Mouse (Mus musculus) ES-Bruce4 (cell line): ENCODE data around the gene Htr2a. TPM values are rescaled to one million over a fixed set of nuclear protein-coding genes. Genes with fewer than 3 reads are reported as not detected.

ENCODE experiments used
- H3K27ac ChIP-seq: 2 replicates; pipeline ENCODE4 v1.5.1; 2012; ENCODE audit warnings: low read length, inconsistent platforms; ENCODE audit not compliant: insufficient read depth
- H3K27me3 ChIP-seq: 2 replicates; pipeline ENCODE4 v1.6.1; 2012; ENCODE audit warnings: mild to moderate bottlenecking, low read length, inconsistent platforms; ENCODE audit not compliant: control insufficient read depth, poor library complexity, insufficient read depth, severe bottlenecking
- H3K36me3 ChIP-seq: 2 replicates; pipeline ENCODE4 v1.6.1; 2012; ENCODE audit warnings: inconsistent platforms, mild to moderate bottlenecking, low read length, moderate library complexity; ENCODE audit not compliant: control insufficient read depth, poor library complexity, insufficient read depth, severe bottlenecking
- H3K4me1 ChIP-seq: one replicate; pipeline ENCODE4 v1.8.1; 2011; ENCODE audit warnings: low read length; ENCODE audit not compliant: control insufficient read depth, insufficient read depth
- H3K4me3 ChIP-seq: 2 replicates; pipeline ENCODE4 v1.5.1; 2011; ENCODE audit warnings: low read depth, mild to moderate bottlenecking, low read length
- H3K9ac ChIP-seq: 2 replicates; pipeline ENCODE4 v1.6.1; 2012; ENCODE audit warnings: low read depth, mild to moderate bottlenecking, inconsistent platforms; ENCODE audit not compliant: poor library complexity, severe bottlenecking
- H3K9me3 ChIP-seq: replicated peaks from 2 replicates; pipeline ENCODE4 v1.6.1; 2012; ENCODE audit warnings: mild to moderate bottlenecking, low read length, inconsistent platforms; ENCODE audit not compliant: control insufficient read depth, poor library complexity, insufficient read depth, severe bottlenecking
- CTCF ChIP-seq: IDR thresholded peaks from one replicate; pipeline ENCODE4 v1.8.1; 2011; ENCODE audit warnings: low read depth, low read length
- EP300 ChIP-seq: IDR thresholded peaks from 2 replicates; pipeline ENCODE4 v1.6.1; 2011; ENCODE audit warnings: low read depth, low read length; ENCODE audit not compliant: insufficient read depth
- POLR2A ChIP-seq: IDR thresholded peaks from one replicate; pipeline ENCODE4 v1.8.1; 2011; ENCODE audit warnings: low read length; ENCODE audit not compliant: insufficient read depth
- polyA plus RNA-seq: library from polyadenylated mRNA; stranded (reverse); fragments of >200 nt; gene quantifications from 2 replicates; pipeline ENCODE4 v1.2.4, GENCODE M21; 2011; ENCODE audit warnings: low read depth; ENCODE audit not compliant: missing spikeins, insufficient read depth, insufficient read length

The Htr2a gene
- polyA plus RNA-seq, 1 experiment = 0.10 TPM

- no peaks in the 10 kb centered on the region for H3K9me3 ChIP-seq
- no peaks in the 10 kb centered on the region for H3K36me3 ChIP-seq
- H3K4me3 ChIP-seq = no peak overlapping the region
- H3K9ac ChIP-seq = no peak overlapping the region
- no peak overlapping the region for H3K27ac ChIP-seq
- no peak for TF ChIP-seq POLR2A
- no peak for TF ChIP-seq CTCF
- no peak for TF ChIP-seq EP300
- H3K4me1 ChIP-seq = no peaks in the 10 kb centered on the region
- no peaks in the 10 kb centered on the region for H3K27me3 ChIP-seq
These were observed 43.8 kb downstream of the Htr2a start for GRCm38 (mm10) chr14:74684298-74684978.

DNA sequence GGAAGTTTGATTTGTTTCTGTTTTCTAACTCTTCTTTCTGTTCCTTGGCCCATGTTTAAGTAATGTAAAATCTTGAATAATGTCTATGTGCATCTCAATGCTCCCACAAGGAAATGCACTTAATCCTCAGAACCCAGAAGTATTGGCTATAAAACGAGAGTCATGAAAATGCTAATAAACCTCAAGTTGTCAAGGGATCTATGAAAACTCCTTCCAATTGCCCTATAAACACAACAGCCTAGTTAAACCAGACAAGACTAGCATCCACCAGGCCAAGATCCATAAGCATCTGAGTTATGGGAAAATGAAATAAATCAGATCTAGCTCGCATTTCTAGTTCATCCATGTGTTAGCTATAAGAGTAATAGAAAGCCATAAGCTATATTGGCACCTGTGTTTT is 51.3 kb downstream of the Htr2a start:
- Histone ChIP-seq H3K4me1 (no peaks in the 10 kb centered on the region), H3K36me3 (no peaks in the 10 kb centered on the region), H3K4me3 (no peak overlapping the region), H3K27ac (no peak overlapping the region), H3K27me3 (no peaks in the 10 kb centered on the region), H3K9ac (no peak overlapping the region), H3K9me3 (no peaks in the 10 kb centered on the region)
- no peak for TF ChIP-seq CTCF

DNA sequence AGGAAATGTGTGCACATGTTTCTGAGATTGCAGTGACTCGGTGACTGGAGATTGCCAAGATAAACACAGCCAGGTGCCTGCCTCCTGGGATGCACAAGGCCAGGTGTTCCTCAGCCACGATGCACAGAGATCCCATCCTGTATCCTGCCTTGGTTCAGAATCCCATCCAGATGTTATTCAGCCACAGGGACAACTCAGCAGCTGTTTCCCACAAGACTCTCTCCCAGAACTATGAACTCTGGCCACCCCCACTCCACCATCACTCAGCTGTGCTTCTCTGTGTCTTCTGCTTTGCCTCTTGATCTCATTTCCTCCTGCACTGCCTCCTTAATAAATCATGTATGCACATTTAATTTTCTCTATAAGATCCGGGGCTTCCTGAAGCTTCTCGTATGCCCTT is 56.1 kb downstream of the Htr2a start:
- H3K4me3 ChIP-seq = no peak overlapping the region
- no peak for TF ChIP-seq EP300
- TF ChIP-seq CTCF = no peak
- TF ChIP-seq POLR2A = no peak
- H3K4me1 ChIP-seq = no peaks in the 10 kb centered on the region
- H3K9ac ChIP-seq = no peak overlapping the region
- no peaks in the 10 kb centered on the region for H3K27me3 ChIP-seq
- no peaks in the 10 kb centered on the region for H3K36me3 ChIP-seq
- H3K27ac ChIP-seq = no peak overlapping the region
- no peaks in the 10 kb centered on the region for H3K9me3 ChIP-seq

- Histone ChIP-seq H3K4me1 (no peaks in the 10 kb centered on the region), H3K9me3 (no peaks in the 10 kb centered on the region), H3K4me3 (no peak overlapping the region), H3K36me3 (no peaks in the 10 kb centered on the region), H3K27ac (no peak overlapping the region), H3K9ac (no peak overlapping the region), H3K27me3 (no peaks in the 10 kb centered on the region)
- TF ChIP-seq EP300 (no peak), CTCF (no peak), POLR2A (no peak)
These were observed 56.8 kb downstream of the Htr2a start for GRCm38 (mm10) chr14:74697432-74697831.

- Histone ChIP-seq H3K9me3 (no peaks in the 10 kb centered on the region), H3K4me1 (no peaks in the 10 kb centered on the region), H3K27ac (no peak overlapping the region), H3K36me3 (no peaks in the 10 kb centered on the region), H3K9ac (no peak overlapping the region), H3K27me3 (no peaks in the 10 kb centered on the region), H3K4me3 (no peak overlapping the region)
- TF ChIP-seq EP300 = no peak
- no peak for TF ChIP-seq CTCF
- no peak for TF ChIP-seq POLR2A
These were observed 58.6 kb downstream of the Htr2a start for GRCm38 (mm10) chr14:74699241-74699640.

DNA sequence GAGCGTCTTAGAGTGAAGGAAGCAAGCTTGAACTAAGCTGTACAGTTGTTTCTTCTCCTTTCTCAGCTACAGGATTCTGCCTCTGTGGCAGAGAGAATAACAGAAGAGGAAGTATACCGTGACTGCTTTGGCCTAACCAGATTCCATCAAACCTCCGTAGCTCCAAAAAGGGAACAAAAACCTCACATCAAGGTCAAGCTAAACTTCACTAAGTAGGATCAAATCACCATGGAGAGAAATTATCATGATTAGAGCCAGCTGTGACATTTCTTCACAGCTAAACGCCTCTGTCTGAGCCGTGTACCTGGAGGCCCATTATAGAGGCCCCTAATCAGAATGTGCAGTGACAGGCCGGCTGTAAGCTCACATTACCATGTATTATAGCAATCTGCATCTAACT is 63.3 kb downstream of the Htr2a start:
- no peaks in the 10 kb centered on the region for H3K9me3 ChIP-seq
- no peak overlapping the region for H3K27ac ChIP-seq
- no peaks in the 10 kb centered on the region for H3K27me3 ChIP-seq
- no peak overlapping the region for H3K4me3 ChIP-seq
- TF ChIP-seq CTCF (no peak), EP300 (no peak), POLR2A (no peak)
- H3K9ac ChIP-seq = no peak overlapping the region
- no peaks in the 10 kb centered on the region for H3K4me1 ChIP-seq
- no peaks in the 10 kb centered on the region for H3K36me3 ChIP-seq
